Mouse (Mus musculus) heart, embryonic 16.5 days (tissue): ENCODE measurements at regions not wholly inside any gene's neighbourhood (a gene's known extent, or its start where the extent isn't known, plus 50 kb on each side); places are given as distances from the start of the nearest gene placed in this dataset.

Source experiments
- ATAC-seq: fragments of 200-750 bp; cut with Nextera tagmentation; replicated peaks from 2 replicates; pipeline ENCODE4 v1.8.0; 2017; ENCODE audit warnings: moderate number of reproducible peaks; ENCODE audit not compliant: insufficient read depth, low FRiP score; ENCODE audit errors: extremely low read depth
- H3K27ac ChIP-seq: fragments of 300-500 bp; sonication (generic); 2 replicates; pipeline ENCODE4 v1.5.1; 2014; ENCODE audit warnings: mild to moderate bottlenecking, low read length, control low read depth, moderate library complexity
- H3K27me3 ChIP-seq: fragments of 300-500 bp; sonication (generic); 2 replicates; pipeline ENCODE4 v1.6.1; 2014; ENCODE audit warnings: low read length, mixed read lengths; ENCODE audit not compliant: control insufficient read depth, insufficient read depth
- H3K36me3 ChIP-seq: fragments of 300-500 bp; sonication (generic); 2 replicates; pipeline ENCODE4 v1.6.1; 2014; ENCODE audit not compliant: control insufficient read depth, insufficient read depth
- H3K4me1 ChIP-seq: fragments of 300-500 bp; sonication (generic); 2 replicates; pipeline ENCODE4 v1.6.1; 2014; ENCODE audit warnings: low read length, mixed read lengths; ENCODE audit not compliant: control insufficient read depth, insufficient read depth
- H3K4me2 ChIP-seq: fragments of 300-500 bp; sonication (generic); 2 replicates; pipeline ENCODE4 v1.6.1; 2014; ENCODE audit warnings: low read depth, mild to moderate bottlenecking, control low read depth, low read length
- H3K4me3 ChIP-seq: fragments of 300-500 bp; sonication (generic); 2 replicates; pipeline ENCODE4 v1.5.1; 2014; ENCODE audit warnings: mild to moderate bottlenecking, control low read depth, low read length
- H3K9ac ChIP-seq: fragments of 300-500 bp; sonication (generic); 2 replicates; pipeline ENCODE4 v1.6.1; 2014; ENCODE audit warnings: low read length, control low read depth
- H3K9me3 ChIP-seq: fragments of 300-500 bp; sonication (generic); replicated peaks from 2 replicates; pipeline ENCODE4 v1.6.1; 2016; ENCODE audit warnings: low read length; ENCODE audit not compliant: control insufficient read depth
- WGBS: fragments of 180-500 bp; shearing (Covaris S2); extraction: QIAGEN DNeasy Blood & Tissue Kit; methylation state at CpG from one replicate; pipeline ENCODE4 v1.1.7; 2014; 5-methylcytosine and 5-hydroxymethylcytosine counted together

DNA sequence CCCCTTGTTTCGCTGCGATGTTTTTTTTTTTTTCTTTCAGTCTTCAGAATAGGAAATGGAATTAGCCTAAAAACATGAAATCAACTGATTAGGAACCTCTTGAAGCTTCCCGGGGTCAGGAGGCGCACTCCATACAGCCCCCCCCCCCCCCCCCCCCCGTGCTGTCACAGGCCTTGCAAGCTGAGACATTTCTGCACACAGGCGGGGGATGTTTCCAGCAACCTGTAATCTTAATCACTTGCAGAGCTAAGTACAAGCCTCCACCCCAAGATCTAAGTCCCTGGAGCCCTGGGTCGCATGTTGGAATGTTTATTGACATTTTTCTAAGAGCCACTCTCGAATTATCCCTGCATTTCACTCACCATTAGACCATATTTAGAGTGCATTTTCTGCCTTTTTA is 2381.4 kb upstream of the Gm7489 start:
- Histone ChIP-seq H3K27ac (no peak overlapping the region), H3K9me3 (no peaks in the 10 kb centered on the region), H3K9ac (no peak overlapping the region), H3K36me3 (no peaks in the 10 kb centered on the region), H3K4me1 (no peaks in the 10 kb centered on the region), H3K4me3 (peak overlapping the region; percentile 13), H3K4me2 (peak overlapping the region; percentile 46), H3K27me3 (no peaks in the 10 kb centered on the region)
- 20% methylated on average over 8 of the region's 8 CpGs for WGBS
- ATAC-seq: no peak

DNA sequence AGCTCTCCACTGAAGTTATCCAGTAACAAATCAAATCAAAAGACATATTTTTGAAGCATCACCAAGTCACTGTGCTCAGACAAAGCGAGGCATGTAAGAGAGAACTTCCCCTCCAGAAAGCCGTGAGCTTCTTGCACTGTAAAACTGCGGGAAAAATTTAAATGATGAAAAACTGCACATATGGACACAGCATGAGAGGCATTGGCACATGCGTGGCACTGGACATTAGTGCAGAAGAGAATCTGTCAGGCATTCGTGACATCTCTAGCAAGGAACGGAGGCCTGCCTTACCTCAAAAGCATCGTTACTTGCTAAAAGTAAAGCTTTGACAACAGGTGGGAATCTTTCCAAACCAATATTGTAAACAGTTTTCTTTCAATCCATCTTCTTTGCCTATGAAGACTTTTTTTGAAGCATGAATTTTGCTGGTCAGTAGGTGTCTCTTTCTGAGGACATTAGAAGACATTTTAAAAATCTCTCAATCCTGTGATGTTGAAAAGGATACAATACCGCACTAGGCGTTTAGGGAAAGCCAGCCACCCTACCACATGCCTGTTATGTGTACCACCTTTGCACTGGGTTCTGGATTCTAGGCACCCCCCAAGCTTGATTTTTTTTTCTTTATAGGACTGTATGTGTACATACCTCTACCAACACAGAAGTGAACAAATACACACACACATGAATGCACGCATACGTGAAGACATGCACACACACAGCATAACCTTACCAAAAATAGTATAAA is 2380.5 kb upstream of the Gm7489 start:
- no peaks in the 10 kb centered on the region for H3K9me3 ChIP-seq
- H3K27ac ChIP-seq: no peak overlapping the region
- 85% methylated on average over 11 of the region's 11 CpGs for WGBS
- no peak overlapping the region for H3K4me2 ChIP-seq
- H3K4me3 ChIP-seq: no peak overlapping the region
- H3K27me3 ChIP-seq: no peaks in the 10 kb centered on the region
- H3K4me1 ChIP-seq: no peaks in the 10 kb centered on the region
- H3K36me3 ChIP-seq: no peaks in the 10 kb centered on the region
- ATAC-seq: no peak
- H3K9ac ChIP-seq: no peak overlapping the region

DNA sequence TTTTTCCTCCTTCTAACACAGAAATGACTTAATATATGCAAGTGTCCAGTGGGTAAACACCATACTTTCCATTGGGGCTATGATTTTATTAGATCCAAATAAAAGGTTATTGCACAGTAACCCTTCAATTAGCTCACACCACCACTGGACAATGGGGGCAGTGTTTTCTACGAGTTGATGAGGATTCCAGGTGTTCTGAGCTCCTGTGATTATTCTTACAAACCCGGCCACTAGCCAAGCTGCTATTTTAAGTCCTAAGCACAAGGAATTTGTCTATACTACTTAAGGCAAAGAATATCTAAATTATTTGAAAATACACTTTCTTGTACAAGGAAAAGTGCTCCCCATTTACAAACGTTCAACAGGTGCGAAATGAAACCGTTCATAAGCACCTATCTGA is 2379.9 kb upstream of the Gm7489 start:
- no peak overlapping the region for H3K4me2 ChIP-seq
- no peak overlapping the region for H3K4me3 ChIP-seq
- WGBS: 76% methylated on average over 5 of the region's 5 CpGs
- no peaks in the 10 kb centered on the region for H3K27me3 ChIP-seq
- no peaks in the 10 kb centered on the region for H3K4me1 ChIP-seq
- ATAC-seq: no peak
- H3K9me3 ChIP-seq: no peaks in the 10 kb centered on the region
- H3K27ac ChIP-seq: no peak overlapping the region
- H3K36me3 ChIP-seq: no peaks in the 10 kb centered on the region
- no peak overlapping the region for H3K9ac ChIP-seq

DNA sequence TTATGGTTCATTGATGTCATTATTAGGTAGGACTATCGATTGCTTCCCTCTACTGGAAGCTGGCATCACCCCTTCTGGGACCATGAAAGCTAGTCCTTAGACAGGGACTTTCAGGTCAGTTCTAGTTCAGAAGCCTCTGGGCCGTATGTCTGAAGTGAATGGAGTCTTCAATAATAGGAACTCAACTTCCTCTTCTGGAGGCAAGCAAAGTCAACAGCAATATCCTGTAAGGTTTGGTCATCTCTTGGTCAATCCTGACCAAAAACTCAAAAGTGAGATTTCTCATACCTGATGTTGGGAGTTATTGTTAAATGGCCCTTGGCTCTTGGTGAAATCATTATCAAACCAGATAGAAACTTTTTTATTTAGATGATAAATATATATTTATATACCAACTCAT is 2377.6 kb upstream of the Gm7489 start:
- Histone ChIP-seq H3K4me1 (no peaks in the 10 kb centered on the region), H3K4me3 (no peak overlapping the region), H3K9me3 (no peaks in the 10 kb centered on the region), H3K27me3 (no peaks in the 10 kb centered on the region), H3K9ac (no peak overlapping the region), H3K36me3 (no peaks in the 10 kb centered on the region), H3K27ac (no peak overlapping the region), H3K4me2 (no peak overlapping the region)
- ATAC-seq: no peak
- WGBS: 78% methylated on average over 2 of the region's 2 CpGs

DNA sequence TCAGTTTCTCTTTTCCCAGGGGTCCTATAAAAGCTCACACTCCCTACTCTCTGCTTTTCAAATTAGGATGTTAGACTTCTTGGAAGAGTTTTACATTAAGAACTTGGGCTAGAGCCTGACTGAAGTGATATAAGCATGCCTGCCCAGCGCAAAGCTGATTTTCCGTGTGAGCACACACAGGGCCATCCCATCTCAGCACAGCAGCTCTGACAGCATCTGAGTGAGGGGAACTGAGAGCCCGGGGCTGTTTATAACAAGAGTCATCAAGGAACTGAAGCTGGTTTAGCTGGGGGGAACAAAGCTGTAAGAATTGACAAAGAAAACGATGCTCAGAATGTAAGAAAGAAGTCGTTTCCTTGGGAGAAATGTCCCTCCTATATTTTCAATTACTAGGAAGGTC is 2373.4 kb upstream of the Gm7489 start:
- Histone ChIP-seq H3K9ac (no peak overlapping the region), H3K4me2 (no peak overlapping the region), H3K27ac (no peak overlapping the region), H3K27me3 (no peaks in the 10 kb centered on the region), H3K4me1 (no peaks in the 10 kb centered on the region), H3K4me3 (no peak overlapping the region), H3K36me3 (no peaks in the 10 kb centered on the region), H3K9me3 (no peaks in the 10 kb centered on the region)
- ATAC-seq: no peak
- WGBS: 46% methylated on average over 5 of the region's 5 CpGs

DNA sequence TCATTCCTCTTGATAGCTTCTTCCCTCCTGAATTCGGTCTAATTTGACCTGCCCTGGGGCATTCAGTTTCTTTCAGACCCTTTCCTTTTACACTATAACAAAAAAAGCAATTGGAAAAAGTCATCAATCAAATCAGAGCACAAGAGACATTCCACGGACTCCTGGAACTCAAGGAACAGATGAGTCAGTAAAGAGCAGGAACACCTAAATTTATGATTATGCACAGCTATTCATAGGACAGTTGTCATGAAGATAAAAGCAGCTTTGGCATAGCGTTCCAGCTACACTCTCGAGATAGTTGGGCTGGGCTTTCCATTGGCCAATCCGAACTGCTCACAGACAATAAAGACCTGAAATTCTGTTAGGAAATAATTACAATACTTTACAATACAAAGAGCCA is 2348.4 kb upstream of the Gm7489 start:
- 46% methylated on average over 5 of the region's 5 CpGs for WGBS
- Histone ChIP-seq H3K27me3 (no peaks in the 10 kb centered on the region), H3K4me2 (no peak overlapping the region), H3K4me1 (no peaks in the 10 kb centered on the region), H3K9ac (no peak overlapping the region), H3K9me3 (no peaks in the 10 kb centered on the region), H3K4me3 (no peak overlapping the region), H3K27ac (no peak overlapping the region), H3K36me3 (no peaks in the 10 kb centered on the region)
- no peak for ATAC-seq

DNA sequence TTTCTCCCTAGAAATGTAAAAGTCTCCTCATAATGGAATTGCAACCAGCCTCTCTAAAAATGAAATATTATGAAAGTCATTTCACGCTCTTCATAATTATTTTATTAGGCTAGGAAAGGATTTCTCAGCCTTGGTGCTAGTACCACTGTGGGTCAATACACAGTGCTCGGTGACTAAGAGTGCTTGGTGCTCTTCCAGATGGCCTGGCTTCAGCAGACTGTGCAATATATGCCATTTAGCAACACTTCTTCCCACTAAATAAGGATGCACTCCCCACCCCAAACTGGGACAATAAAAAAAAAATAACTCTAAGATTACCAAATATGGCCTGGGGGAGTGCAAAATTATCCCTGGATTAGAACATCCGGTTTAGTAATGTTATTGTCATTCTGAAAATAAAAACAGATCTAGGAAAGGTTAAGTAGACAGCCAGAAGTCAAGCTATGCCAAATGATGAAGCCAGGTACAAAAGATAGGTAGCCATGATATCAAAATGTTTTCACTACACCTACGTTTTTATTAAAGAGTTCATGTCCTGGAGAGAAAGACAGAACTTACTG is 2333.4 kb upstream of the Gm7489 start:
- Histone ChIP-seq H3K36me3 (no peaks in the 10 kb centered on the region), H3K27ac (no peak overlapping the region), H3K9ac (no peak overlapping the region), H3K4me3 (no peak overlapping the region), H3K27me3 (no peaks in the 10 kb centered on the region), H3K4me2 (no peak overlapping the region), H3K9me3 (no peaks in the 10 kb centered on the region), H3K4me1 (no peaks in the 10 kb centered on the region)
- 80% methylated on average over 4 of the region's 4 CpGs for WGBS
- no peak for ATAC-seq

DNA sequence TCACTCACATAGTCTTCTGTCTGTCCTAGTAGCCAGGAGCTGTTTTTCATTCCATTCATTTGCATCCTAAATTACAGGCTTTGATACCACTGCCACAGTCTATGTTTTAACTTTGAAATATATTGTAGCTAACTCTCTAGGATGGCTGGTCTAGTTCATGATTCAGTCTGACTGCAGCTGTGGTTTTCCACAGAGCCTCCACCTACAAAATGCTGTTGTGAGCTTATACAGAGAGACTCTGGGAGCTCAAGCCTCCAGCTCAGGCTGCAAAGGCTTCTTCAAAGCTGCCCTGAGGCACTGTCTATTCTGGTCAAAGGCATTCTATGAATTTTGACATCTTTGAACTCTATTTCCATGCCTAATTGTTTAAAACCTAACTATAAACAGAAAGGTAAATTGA is 2326.5 kb upstream of the Gm7489 start:
- Histone ChIP-seq H3K4me2 (no peak overlapping the region), H3K9ac (no peak overlapping the region), H3K9me3 (no peaks in the 10 kb centered on the region), H3K36me3 (no peaks in the 10 kb centered on the region), H3K4me1 (no peaks in the 10 kb centered on the region), H3K4me3 (no peak overlapping the region), H3K27me3 (no peaks in the 10 kb centered on the region), H3K27ac (no peak overlapping the region)
- no peak for ATAC-seq

DNA sequence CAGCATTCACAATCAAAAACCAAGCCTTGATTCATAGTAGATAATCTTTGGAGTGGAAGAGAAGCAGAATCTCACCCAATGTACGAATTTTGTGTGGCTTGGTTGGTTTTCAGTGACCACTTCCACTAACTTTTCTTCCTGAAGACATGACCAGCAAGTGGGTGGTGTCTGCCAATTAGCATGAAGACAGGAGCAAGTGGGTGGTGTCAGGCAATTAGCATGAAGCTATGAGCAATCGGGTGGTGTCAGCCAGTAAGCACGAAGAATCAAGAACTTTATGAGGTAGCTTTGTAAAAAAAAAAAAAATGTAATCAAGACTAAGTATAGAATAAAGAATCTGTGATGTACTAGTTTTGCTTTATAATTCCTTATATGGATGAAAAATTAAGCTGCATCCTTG is 2319.2 kb upstream of the Gm7489 start:
- no peak for ATAC-seq
- H3K4me2 ChIP-seq: no peak overlapping the region
- no peak overlapping the region for H3K27ac ChIP-seq
- H3K9ac ChIP-seq: no peak overlapping the region
- no peaks in the 10 kb centered on the region for H3K4me1 ChIP-seq
- no peaks in the 10 kb centered on the region for H3K27me3 ChIP-seq
- no peak overlapping the region for H3K4me3 ChIP-seq
- WGBS: 78% methylated on average over 3 of the region's 3 CpGs
- H3K36me3 ChIP-seq: no peaks in the 10 kb centered on the region
- H3K9me3 ChIP-seq: no peaks in the 10 kb centered on the region
